In genomic region chr13:54469012-54469354, GRCm38 (mm10) we compare ENCODE assay signal across 8 mouse cellular contexts. TPM values are rescaled to one million over a fixed set of nuclear protein-coding genes. Genes with fewer than 3 reads are reported as not detected.
DNase-seq lines count a peak whose midpoint lies in the region; ATAC-seq and TF ChIP-seq lines count a peak whose summit lies in the region.

No protein-coding gene starts in this region.

- WGBS in heart, embryonic 13.5 days, result 14% methylated on average over 4 of the region's 4 CpGs
- 18% methylated on average over 4 of the region's 4 CpGs for WGBS in forebrain, embryonic 16.5 days
- WGBS in liver, postnatal 0 days (ENCODE audit: insufficient replicate concordance), result 13% methylated on average over 4 of the region's 4 CpGs

- H3K9ac ChIP-seq in heart, embryonic 13.5 days, result peak overlapping the region; percentile 97; the same call in 1 of the 2 replicates
- H3K9ac ChIP-seq in ES-E14 (ENCODE audit: insufficient read depth, low read depth, low read length, poor library complexity, severe bottlenecking), result peak overlapping the region; percentile 51; the same call in 1 of the 2 replicates
- peak overlapping the region; percentile 22; the same call in 1 of the 2 replicates for H3K9ac ChIP-seq in forebrain, embryonic 16.5 days (replicated peaks; ENCODE audit: low read depth, low read length)
- peak overlapping the region; percentile 42; the same call in 1 of the 2 replicates for H3K9ac ChIP-seq in liver, postnatal 0 days (replicated peaks)

- TF ChIP-seq CTCF in liver, postnatal 0 days (IDR thresholded peaks at IDR 0.05; ENCODE audit: low read depth), result no peak

- peak overlapping the region; percentile 93 for H3K4me2 ChIP-seq in heart, embryonic 13.5 days
- H3K4me2 ChIP-seq in forebrain, embryonic 16.5 days (ENCODE audit: low read length), result peak overlapping the region; percentile 50
- H3K4me2 ChIP-seq in liver, postnatal 0 days (ENCODE audit: low read depth, low read length), result peak overlapping the region; percentile 97

- H3K27ac ChIP-seq in heart, embryonic 13.5 days (replicated peaks), result no peak overlapping the region
- no peak overlapping the region for H3K27ac ChIP-seq in ES-E14 (ENCODE audit: insufficient read depth, low read depth, low read length, poor library complexity, severe bottlenecking)
- H3K27ac ChIP-seq in forebrain, embryonic 16.5 days (ENCODE audit: low read length), result no peak overlapping the region
- no peak overlapping the region for H3K27ac ChIP-seq in liver, postnatal 0 days (ENCODE audit: low read depth)

- H3K4me3 ChIP-seq in heart, embryonic 13.5 days, result peak overlapping the region; percentile 98
- H3K4me3 ChIP-seq in ES-E14 (ENCODE audit: insufficient read depth in 1 of 2, low read depth in 1 of 2, low read length in 2 of 2, poor library complexity in 1 of 2, severe bottlenecking in 1 of 2), result peak overlapping the region; percentile 82 to 97
- H3K4me3 ChIP-seq in forebrain, embryonic 16.5 days (replicated peaks; ENCODE audit: low read length), result peak overlapping the region; percentile 75
- peak overlapping the region; percentile 91 for H3K4me3 ChIP-seq in liver, postnatal 0 days (ENCODE audit: low read depth, low read length)

- H3K27me3 ChIP-seq in heart, embryonic 13.5 days (replicated peaks), result 0 out of 2 replicates have a peak, but pooled peaks cover 2% of the 10 kb centered on the region
- H3K27me3 ChIP-seq in forebrain, embryonic 16.5 days (replicated peaks; ENCODE audit: control insufficient read depth, insufficient read depth, low read length), result no peaks in the 10 kb centered on the region
- no peaks in the 10 kb centered on the region for H3K27me3 ChIP-seq in liver, postnatal 0 days (ENCODE audit: insufficient read depth, low read length)

- H3K4me1 ChIP-seq in heart, embryonic 13.5 days, result peaks cover 11% of the 10 kb centered on the region
- H3K4me1 ChIP-seq in ES-E14 (ENCODE audit: control insufficient read depth in 2 of 2, insufficient read depth in 2 of 2, low read length in 2 of 2, poor library complexity in 1 of 2), result peaks cover 0 to 4% of the 10 kb centered on the region in 2 experiments; a peak in 1 of 4 replicates
- H3K4me1 ChIP-seq in forebrain, embryonic 16.5 days (replicated peaks; ENCODE audit: control insufficient read depth, insufficient read depth, low read length), result peaks cover 11% of the 10 kb centered on the region
- peaks cover 7% of the 10 kb centered on the region for H3K4me1 ChIP-seq in liver, postnatal 0 days (ENCODE audit: insufficient read depth)

- in situ Hi-C loops in ES-E14 (cut with MboI; ENCODE audit: low sequenced_read_pairs in 2 of 2, unreplicated experiment in 2 of 2), result no loop called here

- no peak for TF ChIP-seq EP300 in liver, postnatal 0 days (IDR thresholded peaks at IDR 0.05; ENCODE audit: low read depth)

- H3K9me3 ChIP-seq in heart, embryonic 13.5 days, result peaks cover 5% of the 10 kb centered on the region
- H3K9me3 ChIP-seq in ES-E14 (ENCODE audit: control insufficient read depth, insufficient read depth, low read depth, low read length), result no peaks in the 10 kb centered on the region
- H3K9me3 ChIP-seq in forebrain, embryonic 16.5 days (ENCODE audit: control insufficient read depth, low read length), result peaks cover 2% of the 10 kb centered on the region; the same call in 1 of the 2 replicates
- no peaks in the 10 kb centered on the region for H3K9me3 ChIP-seq in liver, postnatal 0 days (ENCODE audit: low read length)

- peaks cover 38% of the 10 kb centered on the region for H3K36me3 ChIP-seq in heart, embryonic 13.5 days
- H3K36me3 ChIP-seq in ES-E14 (ENCODE audit: control insufficient read depth, insufficient read depth, low read length, poor library complexity, severe bottlenecking), result peaks cover 24% of the 10 kb centered on the region
- peaks cover 26% of the 10 kb centered on the region for H3K36me3 ChIP-seq in forebrain, embryonic 16.5 days (ENCODE audit: control insufficient read depth, insufficient read depth)
- peaks cover 28% of the 10 kb centered on the region for H3K36me3 ChIP-seq in liver, postnatal 0 days (replicated peaks; ENCODE audit: insufficient read depth, low read length)

- 0 out of 2 replicates have a peak, but pooled peaks have one; percentile 30 for ATAC-seq in heart, embryonic 13.5 days (ENCODE audit: extremely low read depth, insufficient number of reproducible peaks, low FRiP score, low TSS enrichment)
- ATAC-seq in forebrain, embryonic 16.5 days, result peak; percentile 73
- peak; percentile 71 for ATAC-seq in liver, postnatal 0 days

- no peak for DNase-seq in heart, adult 11 months
- peak; percentile 25 for DNase-seq in ES-E14 (ENCODE audit: low read depth, low spot score)
- DNase-seq in liver, postnatal 0 days, result no peak
- no peak for DNase-seq in urinary bladder, postnatal 36 days (ENCODE audit: low spot score in 2 of 2)
- no peak for DNase-seq in cerebellum, adult 9-10 months
- DNase-seq in right cerebral cortex, postnatal 36 days (ENCODE audit: low spot score in 2 of 2), result no peak

TF ChIP-seq in ES-E14, 5 proteins besides CTCF, POLR2A, EP300 and RAD21:
- TF ChIP-seq HCFC1 (IDR thresholded peaks at IDR 0.05; ENCODE audit: borderline replicate concordance, insufficient read depth, low read length) (no peak), CHD2 (IDR thresholded peaks at IDR 0.05; ENCODE audit: low read depth, low read length) (no peak), ZC3H11A (IDR thresholded peaks at IDR 0.05; ENCODE audit: borderline replicate concordance, low read depth, low read length) (no peak), MAFK (IDR thresholded peaks at IDR 0.05; ENCODE audit: insufficient read depth, low read depth, low read length) (no peak), ZNF384 (IDR thresholded peaks at IDR 0.05; ENCODE audit: low read depth, low read length) (no peak; the same call in 1 of the 2 replicates)

RNA-seq across cellular contexts. Expression of gene Thoc3, which starts 0.3 kb away (rescaled TPM):
- 76.7 and 83.8 TPM in 2 replicates for polyA plus RNA-seq in heart, embryonic 13.5 days (2015; fragmentation: Nextera tagmentation; extraction: Ambion mirVana)
- total RNA-seq in ES-E14 (2012; rRNA removed), result 54.6 and 81.8 TPM in 2 replicates
- polyA plus RNA-seq in forebrain, embryonic 16.5 days (2015; fragmentation: Nextera tagmentation; extraction: Ambion mirVana), result 85.6 and 93.2 TPM in 2 replicates
- 32.8 and 37.4 TPM in 2 replicates for polyA plus RNA-seq in liver, postnatal 0 days (2015; fragmentation: Nextera tagmentation; extraction: Ambion mirVana)

RNA-seq across cellular contexts. Expression of gene Simc1, which starts 34.6 kb away (rescaled TPM):
- polyA plus RNA-seq in heart, embryonic 13.5 days (2015; fragmentation: Nextera tagmentation; extraction: Ambion mirVana), result 5.4 and 5.7 TPM in 2 replicates
- 6.9 and 10.8 TPM in 2 replicates for total RNA-seq in ES-E14 (2012; rRNA removed)
- polyA plus RNA-seq in forebrain, embryonic 16.5 days (2015; fragmentation: Nextera tagmentation; extraction: Ambion mirVana), result 26.3 and 27.7 TPM in 2 replicates
- polyA plus RNA-seq in liver, postnatal 0 days (2015; fragmentation: Nextera tagmentation; extraction: Ambion mirVana), result 1.5 TPM in 2 replicates

Comparison
In these comparisons a context has a peak if more than half of its experiments do, and no peak if none do; other contexts are left out.
1. H3K9ac ChIP-seq: peak in every context shown above with its lines; median percentile 97 in heart, embryonic 13.5 days; 51 in ES-E14; 42 in liver, postnatal 0 days; 22 in forebrain, embryonic 16.5 days.